Mouse (Mus musculus): ENCODE measurements around the gene Mgme1. TPM values are rescaled to one million over a fixed set of nuclear protein-coding genes. Genes with fewer than 3 reads are reported as not detected.

Mgme1 gene
- total RNA-seq, 2 experiments from 2014 or later, result 10.9 to 11.0 TPM

DNA sequence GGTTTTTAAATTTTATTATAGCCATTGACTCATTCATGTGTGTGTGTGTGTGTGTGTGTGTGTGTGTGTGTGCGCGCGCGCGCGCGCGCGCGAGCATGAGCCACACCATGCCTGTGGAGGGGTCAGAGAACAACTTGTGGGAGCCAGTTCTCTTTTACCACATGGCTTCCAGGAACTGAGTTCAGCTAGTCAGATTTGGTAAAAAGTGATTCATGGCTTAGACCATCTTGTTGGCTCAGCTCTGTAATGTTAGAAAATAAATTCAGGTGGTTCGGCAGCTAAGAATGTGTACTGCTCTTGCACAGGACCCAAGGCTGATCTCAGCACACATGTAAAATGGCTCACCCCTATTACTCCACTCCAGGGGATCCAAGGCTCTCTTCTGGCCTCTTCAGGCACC, 30.6 kb downstream of the Mgme1 start:
- no peak for DNase-seq (ENCODE audit: low spot score)

- no peak for DNase-seq (ENCODE audit: low spot score)
Measured at GRCm38 (mm10) chr2:144305721-144306294, 35.3 kb downstream of the Mgme1 start.

GRCm38 (mm10) chr2:144308561-144308960, 38.1 kb downstream of the Mgme1 start:
- DNase-seq (ENCODE audit: low spot score), result no peak

DNA sequence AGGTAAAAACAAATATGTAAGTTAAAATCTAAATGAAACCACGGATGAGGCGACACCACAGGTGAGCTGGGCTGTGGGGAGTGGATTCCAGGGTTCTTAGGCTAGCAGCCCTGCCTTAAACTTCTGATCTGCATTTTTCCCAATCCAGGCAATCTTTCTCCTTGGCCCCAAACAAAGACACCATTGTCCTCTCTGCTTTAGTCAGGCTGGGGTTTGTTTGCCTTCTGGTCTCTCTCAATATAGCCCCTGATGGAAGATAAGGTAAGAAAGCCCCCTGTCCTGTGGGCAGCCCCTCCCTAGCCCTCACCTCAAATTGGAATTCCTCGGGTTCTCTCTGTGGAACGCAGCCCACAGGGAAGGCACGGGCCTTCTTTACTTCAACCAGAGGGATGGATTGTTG, 39.8 kb downstream of the Mgme1 start:
- no peak for DNase-seq (ENCODE audit: low spot score)

- DNase-seq (ENCODE audit: low spot score), result no peak
Measured at GRCm38 (mm10) chr2:144311372-144311771, 40.9 kb downstream of the Mgme1 start.

DNA sequence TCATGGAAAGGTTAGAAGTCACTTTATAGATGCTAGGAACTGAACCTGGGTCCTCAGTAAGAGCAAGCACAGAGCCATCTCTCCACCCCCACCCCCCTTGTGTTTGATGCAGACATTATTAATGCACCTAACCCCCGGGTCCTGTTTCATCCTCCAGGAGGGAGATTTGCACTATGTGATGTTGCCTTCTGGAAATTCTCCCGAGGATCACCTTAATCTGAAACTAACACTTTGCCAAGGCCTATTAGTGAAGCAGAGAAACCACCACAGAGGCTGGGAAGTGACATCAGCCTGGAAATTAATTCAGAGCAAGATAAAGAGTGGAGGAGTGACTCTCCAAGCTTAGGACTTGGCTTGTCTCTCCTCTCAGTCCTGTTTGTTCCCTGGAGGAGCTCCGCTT, 53.8 kb downstream of the Mgme1 start:
- DNase-seq (ENCODE audit: low spot score), result no peak

DNA sequence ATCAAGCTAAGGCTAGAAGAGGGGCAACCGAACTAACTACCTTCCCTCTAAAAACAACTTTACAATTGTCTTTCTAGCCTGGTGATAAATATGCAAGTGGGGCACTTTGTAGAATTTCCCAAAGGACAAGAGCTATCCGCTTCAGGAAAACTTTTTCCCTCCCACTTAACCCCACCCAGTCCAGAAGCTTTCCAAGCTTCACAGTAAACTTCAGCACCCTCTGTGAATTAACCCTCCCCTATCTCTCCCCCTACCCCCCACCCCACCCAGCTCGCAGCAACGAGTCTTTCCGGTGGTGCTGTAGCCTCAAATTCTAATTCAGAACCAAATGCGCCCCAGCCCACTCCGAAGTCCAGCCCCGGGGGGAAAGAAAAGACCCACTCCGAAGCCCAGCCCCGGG, 59.0 kb downstream of the Mgme1 start:
- DNase-seq (ENCODE audit: low spot score), result no peak

DNA sequence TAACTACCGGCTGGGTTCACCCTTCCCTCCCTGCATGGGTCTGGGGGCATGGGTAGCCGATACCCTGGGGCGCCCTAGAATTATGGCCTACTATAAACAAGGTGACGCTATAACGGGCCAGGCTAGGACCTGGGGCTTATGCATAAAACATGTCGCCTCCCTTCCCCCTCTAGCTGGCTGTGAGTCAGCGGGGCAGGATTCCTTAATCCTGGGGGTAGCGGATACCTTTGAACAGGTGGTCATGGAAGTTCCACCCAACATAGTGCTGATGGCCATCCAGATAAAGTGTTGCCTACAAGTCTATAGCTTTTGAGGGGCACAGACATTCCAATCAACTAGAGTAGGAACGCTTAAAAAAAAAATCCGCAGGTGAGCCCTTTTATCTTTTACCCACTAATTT, 59.5 kb downstream of the Mgme1 start:
- DNase-seq (ENCODE audit: low spot score), result no peak

DNA sequence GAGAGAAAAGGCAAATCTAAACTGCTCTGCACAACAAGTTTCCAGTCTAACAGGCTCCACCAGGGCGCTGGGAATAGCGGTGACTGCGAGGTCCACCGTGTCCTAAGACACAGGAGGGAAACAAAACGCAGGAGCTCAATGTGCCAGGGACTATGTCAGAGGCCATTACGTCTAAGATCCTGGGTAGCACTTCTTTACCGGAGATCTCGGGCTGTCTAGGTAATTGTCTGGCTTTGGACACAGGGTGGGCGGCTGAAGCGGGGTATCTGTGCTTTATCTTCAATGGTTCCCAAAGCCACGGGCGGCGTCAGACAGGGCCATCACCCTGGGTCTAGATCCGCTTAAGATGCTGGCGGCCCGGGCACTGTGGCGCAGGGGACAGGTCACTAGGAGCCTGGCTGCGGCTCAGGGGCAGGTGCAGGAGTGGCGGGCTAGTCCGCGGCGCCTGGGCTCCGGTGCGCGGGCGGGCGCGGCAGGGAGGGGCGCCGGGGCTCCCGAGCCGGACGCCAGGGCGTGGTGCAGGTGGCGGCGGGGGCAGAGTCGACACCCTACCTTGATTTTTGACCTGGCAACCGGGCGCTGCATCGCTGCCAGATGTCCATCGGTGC, 60.0 kb downstream of the Mgme1 start:
- no peak for DNase-seq (ENCODE audit: low spot score)

Other genes with a start within 250 kb of the Mgme1 start
- gene Banf2, start 237.6 kb upstream of the Mgme1 start, total RNA-seq (2021), result not detected
- 10 to 100 TPM; 55.8 to 58.1 TPM for gene Snx5, start 243 bp downstream of the Mgme1 start, total RNA-seq (2021)
- not detected for gene Ovol2, start 61.5 kb downstream of the Mgme1 start, total RNA-seq (2021)
- gene Kat14, start 98.3 kb downstream of the Mgme1 start, total RNA-seq (2021), result 10 to 100 TPM; 16.6 to 22.7 TPM
- gene Pet117, start 98.3 kb downstream of the Mgme1 start, total RNA-seq (2021), result 1 to 10 TPM; 7.0 to 8.3 TPM

Measured in gastrocnemius, adult 18-20 months (tissue).